Mouse (Mus musculus) stomach, embryonic 16.5 days (tissue): ENCODE data around the gene Lgals3bp. TPM values are rescaled to one million over a fixed set of nuclear protein-coding genes. Genes with fewer than 3 reads are reported as not detected.

Experiments used
- ATAC-seq: fragments of 200-750 bp; cut with Nextera tagmentation; 2 replicates; pipeline ENCODE4 v1.8.0; 2017; ENCODE audit warnings: moderate number of reproducible peaks, moderate TSS enrichment; ENCODE audit not compliant: insufficient read depth, low FRiP score
- H3K27ac ChIP-seq: fragments of 300-500 bp; sonication (generic); 2 replicates; pipeline ENCODE4 v1.5.1; 2014; ENCODE audit warnings: low read length
- H3K27me3 ChIP-seq: fragments of 300-500 bp; sonication (generic); 2 replicates; pipeline ENCODE4 v1.6.1; 2014; ENCODE audit warnings: low read length, control low read depth, mixed read lengths; ENCODE audit not compliant: control insufficient read depth, insufficient read depth
- H3K36me3 ChIP-seq: fragments of 300-500 bp; sonication (generic); 2 replicates; pipeline ENCODE4 v1.6.1; 2014; ENCODE audit warnings: low read length; ENCODE audit not compliant: control insufficient read depth, insufficient read depth
- H3K4me1 ChIP-seq: fragments of 300-500 bp; sonication (generic); 2 replicates; pipeline ENCODE4 v1.6.1; 2014; ENCODE audit warnings: low read length, control low read depth, mixed read lengths; ENCODE audit not compliant: control insufficient read depth, insufficient read depth
- H3K4me2 ChIP-seq: fragments of 300-500 bp; sonication (generic); 2 replicates; pipeline ENCODE4 v1.6.1; 2014; ENCODE audit warnings: low read depth, low read length, mixed read lengths
- H3K4me3 ChIP-seq: fragments of 300-500 bp; sonication (generic); replicated peaks from 2 replicates; pipeline ENCODE4 v1.5.1; 2014; ENCODE audit warnings: mild to moderate bottlenecking, low read length
- H3K9ac ChIP-seq: fragments of 300-500 bp; sonication (generic); 2 replicates; pipeline ENCODE4 v1.6.1; 2014; ENCODE audit warnings: low read length
- H3K9me3 ChIP-seq: fragments of 300-500 bp; sonication (generic); replicated peaks from 2 replicates; pipeline ENCODE4 v1.6.1; 2016; ENCODE audit warnings: low read length, control low read depth; ENCODE audit not compliant: control insufficient read depth
- WGBS: fragments of 180-500 bp; shearing (Covaris S2); extraction: QIAGEN DNeasy Blood & Tissue Kit; methylation state at CpG from one replicate; pipeline ENCODE4 v1.1.7; 2014; 5-methylcytosine and 5-hydroxymethylcytosine counted together
- polyA plus RNA-seq: library from polyadenylated mRNA; unstranded; fragments of >200 nt; fragmentation: Nextera tagmentation; extraction: Ambion mirVana; gene quantifications from 2 replicates; pipeline ENCODE4 v1.2.1, GENCODE M21; 2015

The Lgals3bp gene
- polyA plus RNA-seq, 1 experiment from 2014 or later: 59.8 TPM

DNA sequence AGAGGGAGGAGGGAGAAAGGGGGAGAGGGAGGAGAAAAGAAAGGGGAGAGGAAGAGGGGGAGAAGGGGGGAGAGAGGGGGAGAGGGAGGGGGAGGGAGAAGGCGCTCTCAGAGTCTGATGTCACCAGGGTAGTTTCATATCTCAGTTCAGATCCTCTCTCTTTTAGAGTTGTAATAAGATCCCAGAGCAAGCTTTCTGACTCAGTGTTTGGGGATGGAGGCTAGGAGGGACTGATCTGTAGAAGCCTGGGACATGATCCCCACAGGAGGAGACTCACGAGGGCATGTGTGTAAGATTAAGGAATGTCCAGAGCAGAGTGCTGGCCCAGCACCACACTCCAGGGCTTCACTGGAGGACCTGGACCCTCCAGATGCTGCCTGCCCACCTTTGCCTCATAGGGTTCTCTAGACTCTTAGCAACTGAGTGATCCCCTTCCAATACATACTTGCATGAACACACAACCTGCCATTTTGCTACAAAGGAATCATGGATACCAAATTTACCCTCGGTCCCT is 25.4 kb upstream of the Lgals3bp start:
- peak overlapping the region; percentile 89 for H3K27ac ChIP-seq
- peak overlapping the region; percentile 47 for H3K4me3 ChIP-seq
- H3K4me1 ChIP-seq: peaks cover 59% of the 10 kb centered on the region
- H3K4me2 ChIP-seq: peak overlapping the region; percentile 63
- peak overlapping the region; percentile 71 for H3K9ac ChIP-seq
- H3K36me3 ChIP-seq: no peaks in the 10 kb centered on the region
- WGBS: 35% methylated on average over 3 of the region's 3 CpGs
- no peaks in the 10 kb centered on the region for H3K9me3 ChIP-seq
- H3K27me3 ChIP-seq: no peaks in the 10 kb centered on the region
- ATAC-seq: no peak

DNA sequence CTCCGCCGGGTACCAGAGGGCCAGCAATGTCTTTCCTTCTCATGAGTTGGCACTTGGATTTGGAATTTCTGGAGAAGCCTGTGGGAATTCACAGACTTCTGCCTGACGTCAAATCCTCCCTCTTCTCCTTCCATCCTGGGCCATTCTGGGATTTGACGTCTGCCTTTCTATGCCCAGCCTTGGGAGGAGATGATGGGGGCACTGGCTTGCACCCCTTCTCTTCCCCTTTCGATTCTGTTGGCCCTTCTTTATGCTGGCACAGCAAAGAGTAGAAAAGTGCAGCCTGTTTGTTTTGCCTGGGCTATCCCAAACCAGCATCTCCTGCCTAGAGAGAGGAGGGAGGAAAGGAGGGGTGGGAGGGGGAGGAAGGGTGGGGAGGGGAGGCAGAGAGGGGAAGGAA is 24.9 kb upstream of the Lgals3bp start:
- Histone ChIP-seq H3K4me1 (peaks cover 54% of the 10 kb centered on the region), H3K4me2 (no peak overlapping the region), H3K36me3 (no peaks in the 10 kb centered on the region), H3K4me3 (no peak overlapping the region), H3K27me3 (no peaks in the 10 kb centered on the region), H3K27ac (no peak overlapping the region), H3K9ac (no peak overlapping the region), H3K9me3 (no peaks in the 10 kb centered on the region)
- 73% methylated on average over 5 of the region's 5 CpGs for WGBS
- no peak for ATAC-seq

DNA sequence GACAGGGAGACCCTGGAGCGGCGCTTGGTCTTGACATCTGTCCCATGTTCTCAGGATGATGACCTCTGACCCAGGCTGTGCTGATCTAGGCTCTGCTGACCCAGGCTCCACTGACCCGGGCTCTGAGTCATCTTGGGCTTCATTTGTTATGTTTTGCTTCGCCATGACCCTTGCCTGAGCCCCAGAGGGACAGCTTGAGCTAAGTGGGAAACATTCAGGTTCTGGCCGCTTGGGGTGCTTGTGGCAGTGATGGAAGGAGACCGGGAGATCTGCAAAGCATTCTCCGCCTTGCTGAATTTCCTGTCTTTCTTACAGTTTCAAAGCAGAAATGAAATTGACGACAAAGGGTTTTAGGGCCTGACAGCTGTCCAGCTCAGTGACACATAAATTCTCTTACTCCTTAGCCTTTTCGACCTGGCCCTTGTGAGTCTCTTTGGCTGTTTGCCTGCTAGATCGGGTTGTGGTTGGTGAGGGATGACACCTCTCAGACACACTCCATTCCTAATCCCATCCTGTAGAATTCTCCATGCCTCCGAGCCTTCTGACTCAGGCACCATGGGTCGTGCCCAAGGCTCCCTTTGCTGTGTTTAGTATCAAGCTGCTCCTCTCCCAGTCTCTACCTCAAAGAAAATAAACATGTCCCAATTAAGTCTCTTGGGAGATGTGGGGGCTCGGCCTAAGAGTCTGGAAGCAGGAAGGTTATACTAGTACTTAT is 22.9 kb upstream of the Lgals3bp start:
- peaks cover 34% of the 10 kb centered on the region for H3K4me1 ChIP-seq
- H3K4me2 ChIP-seq: no peak overlapping the region
- no peaks in the 10 kb centered on the region for H3K27me3 ChIP-seq
- WGBS: 45% methylated on average over 13 of the region's 13 CpGs
- no peak overlapping the region for H3K4me3 ChIP-seq
- H3K9me3 ChIP-seq: no peaks in the 10 kb centered on the region
- no peak overlapping the region for H3K9ac ChIP-seq
- no peak overlapping the region for H3K27ac ChIP-seq
- no peak for ATAC-seq
- no peaks in the 10 kb centered on the region for H3K36me3 ChIP-seq

DNA sequence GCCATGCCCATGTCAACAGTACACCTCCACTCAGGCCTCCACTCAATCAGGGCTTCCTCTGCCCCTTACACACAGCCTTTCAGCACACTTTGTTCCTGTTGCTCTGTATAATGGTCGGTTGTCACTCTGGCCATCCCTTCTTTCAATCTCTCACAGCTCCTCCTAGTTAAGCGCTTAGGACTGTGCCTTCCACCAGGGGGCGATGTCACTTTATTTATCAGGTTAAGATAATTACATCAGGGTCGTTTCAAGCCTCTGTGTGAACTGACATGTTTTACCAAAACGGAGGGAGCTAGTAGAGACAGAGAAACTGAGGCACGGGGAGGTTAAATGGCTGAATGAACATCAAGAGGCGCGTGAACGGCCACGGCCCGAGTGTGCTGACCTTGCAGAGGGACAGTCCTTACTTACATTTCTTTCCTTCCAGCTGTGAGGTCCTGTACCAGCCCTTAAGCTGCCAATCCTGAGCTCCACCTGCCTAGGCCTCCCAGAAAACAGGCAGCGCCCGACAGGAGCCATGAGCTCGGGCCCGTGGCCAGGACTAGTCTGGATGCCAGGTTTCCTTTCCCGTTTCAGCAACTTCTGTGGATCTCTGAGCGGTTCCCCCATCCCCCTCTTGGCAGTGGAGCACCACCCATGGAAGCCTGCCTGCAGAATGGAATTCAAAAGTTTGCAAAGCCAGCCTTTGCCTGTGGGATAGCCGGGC is 21.5 kb upstream of the Lgals3bp start:
- H3K9me3 ChIP-seq: no peaks in the 10 kb centered on the region
- peak overlapping the region; percentile 64 for H3K9ac ChIP-seq
- peak overlapping the region; percentile 51 for H3K4me2 ChIP-seq
- peaks cover 26% of the 10 kb centered on the region for H3K4me1 ChIP-seq
- WGBS: 5% methylated on average over 18 of the region's 18 CpGs
- 0 out of 2 replicates have a peak, but pooled peaks have one; percentile 5 for ATAC-seq
- no peaks in the 10 kb centered on the region for H3K27me3 ChIP-seq
- H3K4me3 ChIP-seq: peak overlapping the region; percentile 22
- peak overlapping the region; percentile 71 for H3K27ac ChIP-seq
- H3K36me3 ChIP-seq: no peaks in the 10 kb centered on the region

DNA sequence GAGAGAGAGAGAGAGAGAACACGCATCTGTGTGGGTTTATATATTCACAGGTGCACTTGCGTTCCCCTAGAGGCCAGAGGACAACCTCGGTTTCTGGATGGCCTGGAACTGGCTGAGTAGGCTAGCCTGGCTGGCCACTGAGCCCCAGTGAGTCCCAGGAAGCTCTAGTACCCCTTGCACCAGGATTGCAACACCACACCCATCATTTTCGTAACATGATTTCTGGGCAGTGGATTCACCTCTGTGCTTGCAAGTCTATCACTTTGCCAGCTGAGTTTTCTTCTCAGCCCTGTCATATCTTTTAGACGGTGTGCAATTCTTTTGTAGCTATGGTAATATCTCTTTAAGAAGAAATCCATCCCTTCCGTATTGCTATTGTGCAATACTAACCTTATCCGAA is 18.4 kb upstream of the Lgals3bp start:
- no peak overlapping the region for H3K4me2 ChIP-seq
- no peak overlapping the region for H3K27ac ChIP-seq
- H3K36me3 ChIP-seq: no peaks in the 10 kb centered on the region
- H3K4me1 ChIP-seq: peaks cover 35% of the 10 kb centered on the region
- no peak for ATAC-seq
- H3K9ac ChIP-seq: no peak overlapping the region
- no peak overlapping the region for H3K4me3 ChIP-seq
- WGBS: 62% methylated on average over 7 of the region's 7 CpGs
- H3K27me3 ChIP-seq: no peaks in the 10 kb centered on the region
- H3K9me3 ChIP-seq: no peaks in the 10 kb centered on the region

DNA sequence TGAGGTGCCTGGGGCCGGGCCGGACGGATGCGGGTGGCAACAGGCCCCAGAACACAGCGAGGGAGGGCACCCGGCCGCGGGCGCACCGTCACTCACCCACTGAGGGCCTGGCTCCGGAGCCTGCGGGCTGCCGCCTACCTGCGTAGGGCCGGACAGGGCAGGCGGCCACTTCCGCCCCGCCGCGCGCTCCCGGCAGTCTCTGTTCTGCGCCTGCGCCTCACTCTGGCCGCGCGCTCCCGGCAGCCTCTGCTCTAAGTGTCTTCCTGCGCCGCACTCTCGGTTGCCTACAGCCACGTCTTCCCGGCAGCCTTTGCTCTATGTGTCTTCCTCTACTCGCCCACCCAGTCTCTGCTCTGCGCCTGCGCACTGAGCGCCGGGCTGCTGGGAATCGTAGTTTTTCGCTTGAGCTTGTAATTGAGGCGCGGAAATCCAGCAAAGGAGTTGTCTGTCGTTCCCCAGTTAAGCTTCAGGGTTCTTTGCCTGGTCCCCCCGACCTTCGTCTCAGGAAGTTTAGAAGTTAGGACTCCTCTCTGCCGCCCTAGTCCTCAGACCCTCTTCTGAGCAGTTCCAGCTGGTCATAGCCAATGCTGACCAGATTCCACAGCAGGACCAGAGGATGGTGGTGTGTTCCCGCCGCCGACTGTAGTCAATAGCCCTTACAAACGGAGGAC is 17.1 kb upstream of the Lgals3bp start, which contains the start of gene Cant1:
Gene Cant1 (minus strand): TSS at position 253 of the 671 bp plus-strand sequence.
- H3K9me3 ChIP-seq: no peaks in the 10 kb centered on the region
- H3K27ac ChIP-seq: peak within 1 kb of the TSS; percentile 79
- H3K4me1 ChIP-seq: peaks cover 28% of the 10 kb centered on the region
- WGBS: under 1% methylated on average over 50 of the region's 50 CpGs
- H3K4me2 ChIP-seq: peak within 1 kb of the TSS; percentile 82
- H3K4me3 ChIP-seq: peak within 1 kb of the TSS; percentile 90
- no peaks in the 10 kb centered on the region for H3K27me3 ChIP-seq
- H3K36me3 ChIP-seq: no peaks in the 10 kb centered on the region
- peak within 1 kb of the TSS; percentile 95 for H3K9ac ChIP-seq
- ATAC-seq: peak; percentile 95

DNA sequence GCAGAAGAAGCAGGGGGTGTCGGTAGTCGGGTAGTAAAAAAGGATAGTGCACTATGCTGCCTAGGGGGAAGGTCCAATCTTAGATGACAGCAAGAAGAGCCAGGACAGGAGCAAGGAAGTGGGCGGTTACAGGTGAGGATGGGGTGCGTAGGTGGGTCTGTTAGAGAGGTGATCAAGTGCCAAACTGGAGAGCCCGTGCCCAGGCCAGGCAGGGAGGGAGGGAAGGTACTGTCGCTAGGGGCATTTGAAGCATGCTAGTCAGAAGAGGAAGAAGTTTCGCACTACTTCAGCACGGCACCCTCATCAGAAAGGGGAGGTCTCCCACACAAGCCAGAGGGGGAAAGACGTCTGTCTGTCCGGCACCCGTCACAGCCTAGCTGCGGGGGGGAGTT is 16.5 kb upstream of the Lgals3bp start:
- H3K36me3 ChIP-seq: no peaks in the 10 kb centered on the region
- H3K4me1 ChIP-seq: peaks cover 22% of the 10 kb centered on the region
- ATAC-seq: peak; percentile 3; the same call in 1 of the 2 replicates

DNA sequence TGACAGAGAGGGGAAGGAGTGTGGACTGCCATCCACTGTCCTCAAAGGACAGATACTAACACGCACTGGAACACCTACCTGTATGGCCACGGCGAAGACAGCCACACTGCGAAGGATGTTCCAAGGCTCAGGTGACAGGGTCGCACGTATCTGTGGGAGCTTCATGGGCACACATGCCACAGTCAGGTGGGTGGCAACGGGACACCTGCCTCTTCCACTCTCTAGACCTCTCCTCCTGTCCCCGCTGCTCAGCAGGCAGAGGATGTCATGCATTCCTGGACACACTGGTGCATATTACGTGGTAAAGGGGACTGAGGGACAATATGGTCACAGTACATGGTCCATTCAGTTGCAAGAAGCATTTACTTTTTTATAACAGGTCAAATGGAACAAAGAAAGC is 15.6 kb upstream of the Lgals3bp start:
- H3K27ac ChIP-seq: 0 out of 2 replicates have a peak overlapping the region, but pooled peaks have one; percentile 1
- no peaks in the 10 kb centered on the region for H3K27me3 ChIP-seq
- peak overlapping the region; percentile 82 for H3K4me2 ChIP-seq
- peak overlapping the region; percentile 90; the same call in 1 of the 2 replicates for H3K4me3 ChIP-seq
- no peaks in the 10 kb centered on the region for H3K36me3 ChIP-seq
- 93% methylated on average over 9 of the region's 9 CpGs for WGBS
- H3K9me3 ChIP-seq: no peaks in the 10 kb centered on the region
- peaks cover 20% of the 10 kb centered on the region for H3K4me1 ChIP-seq
- H3K9ac ChIP-seq: peak overlapping the region; percentile 95
- ATAC-seq: no peak

More for the DNA sequence above, 16.5 kb upstream of the Lgals3bp start:
- H3K9me3 ChIP-seq: no peaks in the 10 kb centered on the region
- 5% methylated on average over 12 of the region's 12 CpGs for WGBS
- peak overlapping the region; percentile 90 for H3K4me3 ChIP-seq
- H3K27me3 ChIP-seq: no peaks in the 10 kb centered on the region
- peak overlapping the region; percentile 82 for H3K4me2 ChIP-seq
- H3K27ac ChIP-seq: peak overlapping the region; percentile 79
- peak overlapping the region; percentile 95 for H3K9ac ChIP-seq
